Mouse (Mus musculus) midbrain, postnatal 0 days (tissue): ENCODE measurements at regions not wholly inside any gene's neighbourhood (a gene's known extent, or its start where the extent isn't known, plus 50 kb on each side); places are given as distances from the start of the nearest gene placed in this dataset.
A peak's percentile ranks its signal among the peaks of the same experiment; 100 is the strongest.

Experiments used
- ATAC-seq: fragments of 200-750 bp; cut with Nextera tagmentation; 2 replicates; pipeline ENCODE4 v1.8.0; 2017; ENCODE audit warnings: moderate number of reproducible peaks, mild to moderate bottlenecking, moderate TSS enrichment, moderate library complexity; ENCODE audit not compliant: low FRiP score
- DNase-seq: peaks from one replicate; pipeline ENCODE4 v3.0.0-alpha.2; 2015; ENCODE audit warnings: low spot score
- H3K27ac ChIP-seq: fragments of 300-500 bp; sonication (generic); 2 replicates; pipeline ENCODE4 v1.5.1; 2014; ENCODE audit warnings: low read depth, mild to moderate bottlenecking, low read length, mixed read lengths
- H3K27me3 ChIP-seq: fragments of 300-500 bp; sonication (generic); 2 replicates; pipeline ENCODE4 v1.6.1; 2014; ENCODE audit warnings: low read length, control low read depth, mixed read lengths; ENCODE audit not compliant: insufficient read depth
- H3K36me3 ChIP-seq: fragments of 300-500 bp; sonication (generic); 2 replicates; pipeline ENCODE4 v1.6.1; 2014; ENCODE audit warnings: low read length, control low read depth, mixed read lengths; ENCODE audit not compliant: insufficient read depth
- H3K4me1 ChIP-seq: fragments of 300-500 bp; sonication (generic); 2 replicates; pipeline ENCODE4 v1.6.1; 2014; ENCODE audit warnings: mild to moderate bottlenecking, control low read depth, antibody characterized with exemption, low read length, mixed read lengths; ENCODE audit not compliant: insufficient read depth
- H3K4me2 ChIP-seq: fragments of 300-500 bp; sonication (generic); 2 replicates; pipeline ENCODE4 v1.6.1; 2014; ENCODE audit warnings: low read depth, mild to moderate bottlenecking, low read length, mixed read lengths; ENCODE audit not compliant: poor library complexity, severe bottlenecking
- H3K4me3 ChIP-seq: fragments of 300-500 bp; sonication (generic); 2 replicates; pipeline ENCODE4 v1.5.1; 2014; ENCODE audit warnings: low read depth, mild to moderate bottlenecking, low read length, moderate library complexity
- H3K9ac ChIP-seq: fragments of 300-500 bp; sonication (generic); replicated peaks from 2 replicates; pipeline ENCODE4 v1.6.1; 2014; ENCODE audit warnings: mild to moderate bottlenecking, low read length, moderate library complexity, mixed read lengths; ENCODE audit not compliant: poor library complexity, severe bottlenecking
- H3K9me3 ChIP-seq: fragments of 300-500 bp; sonication (generic); 2 replicates; pipeline ENCODE4 v1.6.1; 2016; ENCODE audit warnings: low read length, control low read depth
- CTCF ChIP-seq: IDR thresholded peaks from 2 replicates; pipeline ENCODE4 v1.5.1; 2016; ENCODE audit warnings: antibody characterized with exemption, mild to moderate bottlenecking
- WGBS: fragments of 180-500 bp; shearing (Covaris S2); extraction: QIAGEN DNeasy Blood & Tissue Kit; methylation state at CpG from one replicate; pipeline ENCODE4 v1.1.7; 2014; 5-methylcytosine and 5-hydroxymethylcytosine counted together

DNA sequence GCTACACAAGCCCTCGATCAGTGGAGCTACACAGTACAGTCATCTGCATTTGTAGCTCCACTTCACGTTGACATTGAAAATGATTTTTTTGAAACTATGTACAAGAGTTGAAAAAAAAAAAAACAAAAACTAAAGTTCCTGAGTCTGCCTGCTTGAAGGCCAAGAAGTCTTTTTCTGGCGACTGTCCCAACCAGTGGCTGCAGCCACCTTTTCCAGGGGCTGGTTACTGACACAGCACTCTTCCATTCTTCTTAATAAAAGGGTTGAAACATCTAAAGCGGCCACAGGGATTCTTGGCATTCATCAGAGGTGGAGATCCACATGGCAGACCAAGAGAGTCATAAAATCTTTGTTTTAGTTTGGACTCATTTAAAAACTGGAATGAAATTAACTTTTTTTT is 87.0 kb upstream of the Ptch1 start:
- H3K9me3 ChIP-seq = no peaks in the 10 kb centered on the region
- no peak for DNase-seq
- ATAC-seq = no peak
- H3K4me2 ChIP-seq = no peak overlapping the region
- 85% methylated on average over 4 of the region's 4 CpGs for WGBS
- no peaks in the 10 kb centered on the region for H3K4me1 ChIP-seq
- no peak overlapping the region for H3K27ac ChIP-seq
- no peak overlapping the region for H3K4me3 ChIP-seq
- H3K27me3 ChIP-seq = no peaks in the 10 kb centered on the region
- no peaks in the 10 kb centered on the region for H3K36me3 ChIP-seq
- no peak overlapping the region for H3K9ac ChIP-seq
- TF ChIP-seq CTCF = no peak

DNA sequence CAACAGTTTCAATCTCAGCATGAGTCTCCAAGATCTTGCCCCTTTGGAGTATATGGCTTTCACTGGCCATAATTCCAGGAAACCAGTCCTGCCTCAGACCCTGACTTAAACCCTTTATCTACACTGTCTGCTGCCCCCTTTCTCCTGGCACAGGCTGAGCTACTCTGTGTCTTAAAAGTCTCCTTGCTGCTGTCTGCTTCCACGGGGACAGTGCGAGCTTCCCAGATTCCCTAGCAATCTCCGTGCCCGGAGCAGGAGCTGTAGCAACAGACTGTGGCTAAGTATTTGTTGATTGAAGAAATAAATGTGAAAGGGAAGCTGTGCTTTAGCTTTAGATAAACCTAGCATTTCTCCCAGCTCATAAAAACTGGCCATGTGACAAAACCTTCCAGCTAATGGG is 95.2 kb upstream of the Ptch1 start:
- ATAC-seq = no peak
- Histone ChIP-seq H3K4me2 (no peak overlapping the region), H3K36me3 (no peaks in the 10 kb centered on the region), H3K4me3 (no peak overlapping the region), H3K27ac (no peak overlapping the region), H3K27me3 (no peaks in the 10 kb centered on the region), H3K4me1 (no peaks in the 10 kb centered on the region), H3K9me3 (no peaks in the 10 kb centered on the region), H3K9ac (no peak overlapping the region)
- DNase-seq = peak; percentile 8
- WGBS = 17% methylated on average over 4 of the region's 4 CpGs
- TF ChIP-seq CTCF = 0 out of 2 replicates have a peak, but pooled peaks have one; percentile 14

DNA sequence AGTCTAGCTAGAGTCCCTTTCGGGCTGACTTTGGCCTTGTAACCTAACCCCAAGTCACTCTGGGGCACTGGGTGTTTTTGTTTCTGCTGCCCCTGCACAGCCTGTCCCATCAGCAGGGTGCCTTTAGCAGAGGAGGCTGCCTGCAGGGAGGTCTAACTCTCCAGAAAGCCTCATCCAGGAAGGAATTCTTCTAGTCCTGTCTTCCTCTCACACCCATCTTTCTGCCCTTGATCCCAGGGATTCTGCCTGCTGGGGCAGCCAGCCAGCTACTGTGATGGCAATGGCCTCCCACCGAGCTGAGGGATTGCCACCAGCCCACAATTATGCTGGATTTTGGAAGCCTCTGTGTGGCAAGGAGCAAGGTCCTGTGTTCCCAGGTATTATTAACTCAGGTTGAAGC is 95.6 kb upstream of the Ptch1 start:
- DNase-seq = no peak
- Histone ChIP-seq H3K9ac (no peak overlapping the region), H3K9me3 (no peaks in the 10 kb centered on the region), H3K4me3 (no peak overlapping the region), H3K4me1 (no peaks in the 10 kb centered on the region), H3K27ac (no peak overlapping the region), H3K36me3 (no peaks in the 10 kb centered on the region), H3K27me3 (no peaks in the 10 kb centered on the region), H3K4me2 (no peak overlapping the region)
- 14% methylated on average over 2 of the region's 2 CpGs for WGBS
- ATAC-seq = no peak
- TF ChIP-seq CTCF = no peak

DNA sequence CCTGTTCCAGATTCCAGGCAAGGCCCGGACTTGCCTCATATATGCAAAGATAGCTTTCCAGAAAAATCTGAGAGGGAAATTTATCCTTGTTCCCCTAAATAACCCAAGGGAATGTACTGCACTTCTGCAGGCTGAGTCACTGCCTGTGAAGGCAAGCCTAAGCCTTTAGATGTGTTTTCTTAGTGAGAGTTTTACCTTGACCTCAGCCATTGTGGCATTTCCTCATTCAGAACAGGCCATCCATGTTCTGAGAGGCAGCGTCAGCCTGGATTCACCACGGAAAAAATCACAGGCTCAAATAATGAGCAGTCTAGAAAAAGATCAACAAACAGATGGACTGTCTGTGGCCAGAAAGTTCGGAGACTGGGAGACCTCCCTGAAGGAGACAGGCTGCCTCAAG is 99.0 kb upstream of the Ptch1 start:
- Histone ChIP-seq H3K27me3 (no peaks in the 10 kb centered on the region), H3K4me3 (no peak overlapping the region), H3K9me3 (no peaks in the 10 kb centered on the region), H3K27ac (no peak overlapping the region), H3K36me3 (no peaks in the 10 kb centered on the region), H3K9ac (no peak overlapping the region), H3K4me1 (no peaks in the 10 kb centered on the region), H3K4me2 (no peak overlapping the region)
- no peak for ATAC-seq
- no peak for TF ChIP-seq CTCF
- DNase-seq = no peak
- 73% methylated on average over 4 of the region's 4 CpGs for WGBS

DNA sequence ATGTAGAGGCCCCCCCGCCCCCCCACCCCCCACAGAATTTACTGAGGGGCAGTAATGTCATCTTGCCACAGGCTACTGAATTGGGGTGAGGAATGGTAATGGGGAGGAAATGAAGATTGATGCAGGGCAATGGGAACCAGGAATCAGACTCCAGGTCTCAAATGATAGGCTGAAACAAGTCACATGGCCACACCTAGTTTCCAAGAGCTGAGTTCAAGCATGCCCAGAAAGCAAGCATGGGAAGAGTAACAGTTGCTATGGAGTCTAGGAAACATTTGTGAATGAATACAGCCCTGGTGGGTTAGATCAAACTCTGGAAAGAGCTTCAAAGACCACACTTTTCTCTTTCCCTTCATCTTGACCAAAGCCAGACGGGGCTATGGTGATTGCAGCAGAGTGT is 104.3 kb upstream of the Ptch1 start:
- WGBS = 42% methylated on average over 2 of the region's 2 CpGs
- DNase-seq (no peak), ATAC-seq (no peak)
- Histone ChIP-seq H3K9me3 (no peaks in the 10 kb centered on the region), H3K9ac (no peak overlapping the region), H3K4me3 (no peak overlapping the region), H3K4me1 (no peaks in the 10 kb centered on the region), H3K27ac (no peak overlapping the region), H3K4me2 (no peak overlapping the region), H3K36me3 (no peaks in the 10 kb centered on the region), H3K27me3 (no peaks in the 10 kb centered on the region)
- no peak for TF ChIP-seq CTCF

DNA sequence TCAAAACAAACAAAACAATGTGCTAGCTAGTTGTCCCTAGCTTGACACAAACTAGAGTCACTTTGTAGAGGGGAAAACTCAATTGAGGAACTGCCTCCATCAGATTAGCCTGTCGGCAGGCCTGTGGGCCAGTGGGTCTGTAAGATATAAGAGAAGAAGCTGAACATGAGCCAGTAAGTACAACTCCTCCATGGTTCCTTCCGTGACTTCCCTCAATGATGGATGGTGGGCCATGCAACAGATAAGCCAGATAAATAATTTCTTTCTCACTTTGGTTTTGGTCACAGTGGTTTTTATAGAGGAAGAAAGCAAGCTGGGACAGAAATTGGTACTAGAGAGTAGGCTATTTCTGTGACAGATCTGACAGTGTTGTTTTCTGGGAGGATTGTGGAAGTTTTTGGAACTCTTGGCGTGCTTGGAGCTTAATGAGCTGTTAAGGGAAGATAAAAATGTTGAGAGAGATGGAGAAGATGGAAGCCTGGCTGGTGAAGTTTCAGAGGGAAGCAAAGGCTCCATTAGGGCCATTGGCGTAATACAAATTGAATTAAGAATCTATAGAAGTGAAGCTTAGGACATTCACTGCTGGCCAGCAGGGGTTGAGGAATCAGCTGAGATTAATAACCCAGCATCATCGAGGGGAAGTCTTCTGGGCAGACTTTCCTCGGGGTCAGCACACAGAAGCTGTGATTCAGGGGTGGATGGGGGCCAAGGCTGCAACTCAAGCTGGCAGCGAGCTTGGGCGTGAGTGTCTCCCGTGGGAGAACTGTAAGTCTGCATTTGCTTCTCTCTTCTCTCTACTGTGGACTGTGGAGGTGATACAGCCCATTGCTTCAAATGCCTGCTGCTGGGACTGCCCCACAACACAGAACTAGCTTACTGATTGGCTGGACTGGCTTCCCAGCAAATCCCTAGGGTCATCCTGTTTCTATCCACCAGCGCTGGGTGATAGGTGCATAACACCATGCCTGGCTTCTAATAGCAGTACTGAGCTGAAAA is 105.2 kb upstream of the Ptch1 start:
- H3K36me3 ChIP-seq = no peaks in the 10 kb centered on the region
- H3K9ac ChIP-seq = no peak overlapping the region
- 82% methylated on average over 10 of the region's 10 CpGs for WGBS
- no peak overlapping the region for H3K4me2 ChIP-seq
- no peak for TF ChIP-seq CTCF
- H3K4me1 ChIP-seq = no peaks in the 10 kb centered on the region
- DNase-seq (no peak), ATAC-seq (no peak)
- no peak overlapping the region for H3K27ac ChIP-seq
- H3K27me3 ChIP-seq = no peaks in the 10 kb centered on the region
- H3K9me3 ChIP-seq = no peaks in the 10 kb centered on the region
- no peak overlapping the region for H3K4me3 ChIP-seq
